Mouse (Mus musculus) yolk sac, embryonic 10.5 days (tissue): ENCODE data around the gene Cyp26a1.

Source experiments
- DNase-seq: peaks from one replicate; pipeline ENCODE4 v3.0.0-alpha.2; 2017; ENCODE audit warnings: low spot score

Cyp26a1 gene

GRCm38 (mm10) chr19:37697651-37698272, at the start of gene Cyp26a1:
TSS of gene Cyp26a1 (plus strand) at chr19:37697798.
- DNase-seq, result no peak

GRCm38 (mm10) chr19:37647994-37648393, 49.6 kb upstream of the Cyp26a1 start:
- no peak for DNase-seq

- DNase-seq, result no peak
Measured at GRCm38 (mm10) chr19:37650526-37650925, 47.1 kb upstream of the Cyp26a1 start.

GRCm38 (mm10) chr19:37654012-37654411, 43.6 kb upstream of the Cyp26a1 start:
- DNase-seq, result no peak

GRCm38 (mm10) chr19:37656441-37656840, 41.2 kb upstream of the Cyp26a1 start:
- peak; percentile 75 for DNase-seq

GRCm38 (mm10) chr19:37665256-37665655, 32.3 kb upstream of the Cyp26a1 start:
- no peak for DNase-seq

- no peak for DNase-seq
Measured at GRCm38 (mm10) chr19:37667855-37668594, 29.6 kb upstream of the Cyp26a1 start.

- no peak for DNase-seq
Measured at GRCm38 (mm10) chr19:37668657-37669056, 28.9 kb upstream of the Cyp26a1 start.

- DNase-seq, result peak; percentile 41
Measured at GRCm38 (mm10) chr19:37669486-37669885, 28.1 kb upstream of the Cyp26a1 start.

GRCm38 (mm10) chr19:37673393-37673792, 24.2 kb upstream of the Cyp26a1 start:
- no peak for DNase-seq

GRCm38 (mm10) chr19:37685281-37685680, 12.3 kb upstream of the Cyp26a1 start, which contains the start of gene Cyp26c1:
TSS of gene Cyp26c1 (plus strand) at chr19:37685581.
- DNase-seq, result no peak

GRCm38 (mm10) chr19:37686347-37686746, 11.3 kb upstream of the Cyp26a1 start:
- DNase-seq, result no peak

- no peak for DNase-seq
Measured at GRCm38 (mm10) chr19:37686941-37687850, 10.4 kb upstream of the Cyp26a1 start.

- DNase-seq, result no peak
Measured at GRCm38 (mm10) chr19:37689478-37689877, 8.1 kb upstream of the Cyp26a1 start.

- DNase-seq, result no peak
Measured at GRCm38 (mm10) chr19:37690716-37691115, 6.9 kb upstream of the Cyp26a1 start.

GRCm38 (mm10) chr19:37692879-37693278, 4.7 kb upstream of the Cyp26a1 start:
- DNase-seq, result no peak

- DNase-seq, result no peak
Measured at GRCm38 (mm10) chr19:37695146-37695545, 2.5 kb upstream of the Cyp26a1 start.

GRCm38 (mm10) chr19:37695762-37696602, 1.6 kb upstream of the Cyp26a1 start:
- no peak for DNase-seq

GRCm38 (mm10) chr19:37696603-37697334, 829 bp upstream of the Cyp26a1 start:
- DNase-seq, result no peak

GRCm38 (mm10) chr19:37697335-37697636, 312 bp upstream of the Cyp26a1 start:
- DNase-seq, result no peak
